Mouse (Mus musculus): ENCODE results near the gene Dcdc2a.

DNA sequence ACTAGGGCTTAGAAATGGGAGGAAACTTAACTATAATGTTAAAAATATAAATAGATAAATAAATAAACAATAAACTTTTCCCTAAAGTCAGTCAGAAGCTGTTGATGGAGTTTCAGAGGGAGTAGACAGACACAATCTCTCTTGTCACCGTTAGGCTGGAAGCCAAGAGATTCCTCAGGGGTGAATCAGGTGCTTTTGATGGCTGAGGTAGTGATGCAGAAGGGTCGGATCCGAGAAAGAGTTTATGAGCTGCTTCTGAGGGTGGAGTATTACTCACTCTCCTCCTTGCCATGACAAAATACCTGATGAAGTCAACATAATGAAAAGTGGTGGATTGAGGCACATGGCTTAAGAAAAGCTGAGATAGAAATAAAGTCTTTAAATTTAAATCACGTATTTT, 15.0 kb downstream of the Dcdc2a start:
- TF ChIP-seq CTCF (IDR thresholded peaks at IDR 0.05; ENCODE audit: low read depth, low read length) (no peak), POLR2A (IDR thresholded peaks at IDR 0.05; ENCODE audit: extremely low read depth, insufficient read depth, low read length) (no peak)

All from liver, adult 2 months (tissue).